Mouse (Mus musculus) midbrain, embryonic 15.5 days (tissue): ENCODE measurements around the gene C5ar2. TPM values are rescaled to one million over a fixed set of nuclear protein-coding genes. Genes with fewer than 3 reads are reported as not detected.

Experiments
- ATAC-seq: fragments of 200-750 bp; cut with Nextera tagmentation; replicated peaks from 2 replicates; pipeline ENCODE4 v1.8.0; 2017; ENCODE audit warnings: moderate TSS enrichment
- H3K27ac ChIP-seq: fragments of 300-500 bp; sonication (generic); 2 replicates; pipeline ENCODE4 v1.5.1; 2015; ENCODE audit warnings: mild to moderate bottlenecking, inconsistent platforms
- H3K27me3 ChIP-seq: fragments of 300-500 bp; sonication (generic); replicated peaks from 2 replicates; pipeline ENCODE4 v1.6.1; 2015; ENCODE audit warnings: inconsistent platforms
- H3K36me3 ChIP-seq: fragments of 300-500 bp; sonication (generic); replicated peaks from 2 replicates; pipeline ENCODE4 v1.6.1; 2015; ENCODE audit warnings: inconsistent platforms
- H3K4me1 ChIP-seq: fragments of 300-500 bp; sonication (generic); 2 replicates; pipeline ENCODE4 v1.6.1; 2015; ENCODE audit warnings: inconsistent platforms
- H3K4me2 ChIP-seq: fragments of 300-500 bp; sonication (generic); 2 replicates; pipeline ENCODE4 v1.6.1; 2015; ENCODE audit warnings: inconsistent platforms, mild to moderate bottlenecking, moderate library complexity
- H3K4me3 ChIP-seq: fragments of 300-500 bp; sonication (generic); 2 replicates; pipeline ENCODE4 v1.5.1; 2015; ENCODE audit warnings: mild to moderate bottlenecking, inconsistent platforms
- H3K9ac ChIP-seq: fragments of 300-500 bp; sonication (generic); 2 replicates; pipeline ENCODE4 v1.6.1; 2015; ENCODE audit warnings: mild to moderate bottlenecking, inconsistent platforms
- H3K9me3 ChIP-seq: fragments of 300-500 bp; sonication (generic); 2 replicates; pipeline ENCODE4 v1.6.1; 2016; ENCODE audit warnings: inconsistent platforms
- WGBS: fragments of 180-500 bp; shearing (Covaris S2); methylation state at CpG from one replicate; pipeline ENCODE4 v1.1.7; 2015; ENCODE audit warnings: mixed read lengths; 5-methylcytosine and 5-hydroxymethylcytosine counted together
- polyA plus RNA-seq: library from polyadenylated mRNA; unstranded; fragments of >200 nt; fragmentation: Nextera tagmentation; extraction: Ambion mirVana; gene quantifications from 2 replicates; pipeline ENCODE4 v1.2.1, GENCODE M21; 2015

The C5ar2 gene
- polyA plus RNA-seq: 0.14 TPM in 1 of 2 replicates, not detected in the other

- Histone ChIP-seq H3K4me1 (no peaks in the 10 kb centered on the region), H3K27ac (no peak within 1 kb of the TSS), H3K4me2 (no peak within 1 kb of the TSS), H3K27me3 (no peaks in the 10 kb centered on the region), H3K9me3 (no peaks in the 10 kb centered on the region), H3K9ac (no peak within 1 kb of the TSS), H3K4me3 (no peak within 1 kb of the TSS), H3K36me3 (no peaks in the 10 kb centered on the region)
- no peak for ATAC-seq
- 80% methylated on average over 5 of the region's 5 CpGs for WGBS
These were observed at the start of gene C5ar2 for GRCm38 (mm10) chr7:16244067-16244466. Gene C5ar2 (minus strand): TSS chr7:16244154.

- 81% methylated on average over 1 of the region's 1 CpGs for WGBS
- no peaks in the 10 kb centered on the region for H3K9me3 ChIP-seq
- peaks cover 11% of the 10 kb centered on the region for H3K4me1 ChIP-seq
- H3K9ac ChIP-seq: no peak overlapping the region
- no peak overlapping the region for H3K27ac ChIP-seq
- H3K4me2 ChIP-seq: no peak overlapping the region
- no peak for ATAC-seq
- H3K4me3 ChIP-seq: no peak overlapping the region
- H3K36me3 ChIP-seq: 0 out of 2 replicates have a peak, but pooled peaks cover 3% of the 10 kb centered on the region
- no peaks in the 10 kb centered on the region for H3K27me3 ChIP-seq
These were observed 43.8 kb upstream of the C5ar2 start for GRCm38 (mm10) chr7:16287791-16288190.

GRCm38 (mm10) chr7:16287016-16287415 lies 43.1 kb upstream of the C5ar2 start:
- H3K27ac ChIP-seq: peak overlapping the region; percentile 93
- no peaks in the 10 kb centered on the region for H3K27me3 ChIP-seq
- peak overlapping the region; percentile 59 for H3K9ac ChIP-seq
- peak overlapping the region; percentile 57 for H3K4me2 ChIP-seq
- WGBS: 91% methylated on average over 2 of the region's 2 CpGs
- no peak for ATAC-seq
- no peaks in the 10 kb centered on the region for H3K9me3 ChIP-seq
- H3K4me1 ChIP-seq: peaks cover 11% of the 10 kb centered on the region
- H3K36me3 ChIP-seq: peaks cover 7% of the 10 kb centered on the region; the same call in 1 of the 2 replicates
- H3K4me3 ChIP-seq: peak overlapping the region; percentile 63

- Histone ChIP-seq H3K4me1 (peaks cover 11% of the 10 kb centered on the region), H3K27ac (peak within 1 kb of the TSS; percentile 93), H3K36me3 (peaks cover 13% of the 10 kb centered on the region; the same call in 1 of the 2 replicates), H3K9ac (peak within 1 kb of the TSS; percentile 59), H3K27me3 (no peaks in the 10 kb centered on the region), H3K9me3 (no peaks in the 10 kb centered on the region), H3K4me2 (peak within 1 kb of the TSS; percentile 57), H3K4me3 (peak within 1 kb of the TSS; percentile 63)
- ATAC-seq: peak; percentile 97
- WGBS: under 1% methylated on average over 69 of the region's 70 CpGs
These were observed 42.3 kb upstream of the C5ar2 start, which contains the start of gene Ccdc9 for GRCm38 (mm10) chr7:16286026-16286961. Gene Ccdc9 (minus strand): TSS chr7:16286795.

- no peak overlapping the region for H3K9ac ChIP-seq
- H3K9me3 ChIP-seq: no peaks in the 10 kb centered on the region
- peak overlapping the region; percentile 63 for H3K4me3 ChIP-seq
- peaks cover 21% of the 10 kb centered on the region; the same call in 1 of the 2 replicates for H3K36me3 ChIP-seq
- ATAC-seq: peak; percentile 44
- no peaks in the 10 kb centered on the region for H3K27me3 ChIP-seq
- H3K4me2 ChIP-seq: peak overlapping the region; percentile 57
- H3K27ac ChIP-seq: peak overlapping the region; percentile 93; the same call in 1 of the 2 replicates
- 4% methylated on average over 14 of the region's 14 CpGs for WGBS
- H3K4me1 ChIP-seq: peaks cover 11% of the 10 kb centered on the region
These were observed 41.6 kb upstream of the C5ar2 start for GRCm38 (mm10) chr7:16285450-16286025.

GRCm38 (mm10) chr7:16284904-16285303 lies 41.0 kb upstream of the C5ar2 start:
- WGBS: 73% methylated on average over 9 of the region's 9 CpGs
- ATAC-seq: no peak
- Histone ChIP-seq H3K9ac (no peak overlapping the region), H3K27ac (no peak overlapping the region), H3K36me3 (peaks cover 23% of the 10 kb centered on the region; the same call in 1 of the 2 replicates), H3K4me3 (no peak overlapping the region), H3K4me1 (peaks cover 11% of the 10 kb centered on the region), H3K27me3 (no peaks in the 10 kb centered on the region), H3K4me2 (peak overlapping the region; percentile 57; the same call in 1 of the 2 replicates), H3K9me3 (no peaks in the 10 kb centered on the region)

- 88% methylated on average over 8 of the region's 8 CpGs for WGBS
- Histone ChIP-seq H3K4me3 (no peak overlapping the region), H3K27ac (no peak overlapping the region), H3K9me3 (no peaks in the 10 kb centered on the region), H3K4me1 (peaks cover 11% of the 10 kb centered on the region), H3K9ac (no peak overlapping the region), H3K4me2 (no peak overlapping the region), H3K36me3 (peaks cover 24% of the 10 kb centered on the region; the same call in 1 of the 2 replicates), H3K27me3 (no peaks in the 10 kb centered on the region)
- ATAC-seq: no peak
These were observed 40.0 kb upstream of the C5ar2 start for GRCm38 (mm10) chr7:16284001-16284400.

- Histone ChIP-seq H3K4me1 (peaks cover 11% of the 10 kb centered on the region), H3K9me3 (no peaks in the 10 kb centered on the region), H3K27me3 (no peaks in the 10 kb centered on the region), H3K9ac (no peak overlapping the region), H3K4me2 (no peak overlapping the region), H3K27ac (no peak overlapping the region), H3K4me3 (no peak overlapping the region), H3K36me3 (peaks cover 33% of the 10 kb centered on the region; the same call in 1 of the 2 replicates)
- no peak for ATAC-seq
- 89% methylated on average over 13 of the region's 13 CpGs for WGBS
These were observed 38.4 kb upstream of the C5ar2 start for GRCm38 (mm10) chr7:16282334-16282733.

GRCm38 (mm10) chr7:16280721-16281120 lies 36.8 kb upstream of the C5ar2 start:
- WGBS: 86% methylated on average over 11 of the region's 11 CpGs
- no peak overlapping the region for H3K9ac ChIP-seq
- H3K36me3 ChIP-seq: peaks cover 33% of the 10 kb centered on the region; the same call in 1 of the 2 replicates

GRCm38 (mm10) chr7:16274922-16275890 lies 31.3 kb upstream of the C5ar2 start:
- peaks cover 16% of the 10 kb centered on the region; the same call in 1 of the 2 replicates for H3K36me3 ChIP-seq

More at GRCm38 (mm10) chr7:16280721-16281120, 36.8 kb upstream of the C5ar2 start:
- H3K9me3 ChIP-seq: no peaks in the 10 kb centered on the region
- no peak overlapping the region for H3K4me3 ChIP-seq
- no peak overlapping the region for H3K4me2 ChIP-seq
- no peaks in the 10 kb centered on the region for H3K27me3 ChIP-seq
- peaks cover 8% of the 10 kb centered on the region for H3K4me1 ChIP-seq
- no peak for ATAC-seq
- no peak overlapping the region for H3K27ac ChIP-seq

GRCm38 (mm10) chr7:16273766-16274140 lies 29.8 kb upstream of the C5ar2 start:
- H3K9me3 ChIP-seq: no peaks in the 10 kb centered on the region
- H3K36me3 ChIP-seq: peaks cover 12% of the 10 kb centered on the region; the same call in 1 of the 2 replicates
- 0% methylated on average over 18 of the region's 18 CpGs for WGBS
- peak overlapping the region; percentile 68 for H3K4me2 ChIP-seq
- peak overlapping the region; percentile 86 for H3K4me3 ChIP-seq
- peak overlapping the region; percentile 82 for H3K9ac ChIP-seq
- H3K4me1 ChIP-seq: peaks cover 38% of the 10 kb centered on the region
- ATAC-seq: peak; percentile 78
- H3K27me3 ChIP-seq: no peaks in the 10 kb centered on the region
- H3K27ac ChIP-seq: peak overlapping the region; percentile 95

More at GRCm38 (mm10) chr7:16274922-16275890, 31.3 kb upstream of the C5ar2 start:
- Histone ChIP-seq H3K9ac (no peak overlapping the region), H3K4me2 (no peak overlapping the region), H3K4me3 (no peak overlapping the region), H3K4me1 (peaks cover 31% of the 10 kb centered on the region), H3K27me3 (no peaks in the 10 kb centered on the region), H3K27ac (no peak overlapping the region), H3K9me3 (no peaks in the 10 kb centered on the region)
- WGBS: 92% methylated on average over 10 of the region's 10 CpGs
- no peak for ATAC-seq
